Mouse (Mus musculus) kidney, postnatal 36 days (tissue): ENCODE measurements around the gene Kiss1r.

Experiments
- DNase-seq, 2 experiments: peaks; one replicate each; pipeline ENCODE4 v3.0.0; 2021 to 2022; ENCODE audit warnings: mixed read lengths in 2 of 2

The Kiss1r gene

GRCm38 (mm10) chr10:79897316-79898245 is 19.2 kb upstream of the Kiss1r start:
- peak; percentile 51 to 65 for DNase-seq

GRCm38 (mm10) chr10:79900951-79901410 is 15.8 kb upstream of the Kiss1r start:
- no peak for DNase-seq

DNA sequence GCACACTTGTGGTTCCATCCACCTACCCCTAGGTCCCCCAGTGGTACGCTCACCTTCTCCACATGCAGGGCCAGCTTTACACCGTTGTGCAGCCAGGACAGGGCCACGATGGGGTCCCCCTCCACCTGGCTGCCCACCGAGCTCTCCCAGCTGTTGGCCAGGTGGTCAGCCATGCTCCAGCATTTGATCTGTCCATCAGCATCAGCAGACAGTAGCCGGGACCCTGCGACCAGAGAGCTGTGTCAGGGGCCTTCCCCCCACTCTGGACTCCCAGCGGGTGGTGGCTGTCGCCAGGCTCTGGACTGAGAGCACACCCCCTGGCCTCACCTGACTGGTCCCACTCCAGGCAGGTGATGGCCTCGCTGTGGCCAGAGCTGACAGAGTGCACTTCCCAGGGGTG is 10.1 kb upstream of the Kiss1r start:
- DNase-seq, result no peak

DNA sequence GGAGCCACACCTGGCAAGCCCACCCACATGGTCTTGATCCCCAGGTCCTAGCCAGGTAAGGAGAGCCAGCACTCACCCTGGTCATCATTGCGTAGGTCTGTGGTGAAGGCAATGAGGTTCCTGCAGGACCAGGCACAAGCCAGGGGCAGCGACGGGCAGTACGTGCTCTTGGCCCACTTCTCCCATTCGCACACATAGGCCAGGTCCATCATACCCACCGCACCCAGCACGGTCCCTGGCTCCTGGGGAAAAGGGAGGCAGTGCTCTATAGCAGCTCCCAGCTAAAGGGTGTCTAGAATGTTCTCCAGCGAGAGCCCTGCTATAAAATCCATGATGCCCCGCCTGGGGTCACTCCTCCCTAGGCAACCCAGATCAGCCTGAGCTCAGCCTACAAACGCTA is 9.4 kb upstream of the Kiss1r start:
- DNase-seq, result no peak

- DNase-seq, result peak; percentile 97 to 98
These were observed 8.3 kb upstream of the Kiss1r start, which contains the start of gene Med16 for GRCm38 (mm10) chr10:79908167-79909091. Gene Med16 (minus strand): TSS chr10:79908923.

- DNase-seq, result peak in 1 of 2 experiments; percentile 41
These were observed 7.5 kb upstream of the Kiss1r start for GRCm38 (mm10) chr10:79909092-79909922.

DNA sequence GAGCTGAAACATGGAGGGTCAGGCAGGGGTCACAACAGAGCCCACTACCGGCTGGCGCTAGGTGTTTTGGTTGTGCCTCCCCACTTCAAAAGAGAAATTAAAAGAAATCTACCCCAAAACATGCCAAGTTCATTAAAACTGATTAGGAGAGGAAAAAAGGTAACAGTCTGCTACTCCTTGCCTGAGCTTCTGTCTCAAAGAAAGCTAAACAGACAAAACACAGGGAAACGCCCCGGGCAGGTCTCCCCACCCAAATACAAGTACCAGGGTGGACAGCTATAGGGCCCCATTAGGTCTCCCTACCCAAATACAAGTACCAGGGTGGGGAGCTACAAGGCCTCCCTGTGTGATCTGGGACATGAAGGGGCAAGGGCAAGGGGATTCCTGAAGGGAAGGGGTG is 6.2 kb upstream of the Kiss1r start, which contains the start of gene Gm26602:
Gene Gm26602, plus strand, starts transcription at position 301 of the 400 bp plus-strand sequence.
- DNase-seq, result no peak

DNA sequence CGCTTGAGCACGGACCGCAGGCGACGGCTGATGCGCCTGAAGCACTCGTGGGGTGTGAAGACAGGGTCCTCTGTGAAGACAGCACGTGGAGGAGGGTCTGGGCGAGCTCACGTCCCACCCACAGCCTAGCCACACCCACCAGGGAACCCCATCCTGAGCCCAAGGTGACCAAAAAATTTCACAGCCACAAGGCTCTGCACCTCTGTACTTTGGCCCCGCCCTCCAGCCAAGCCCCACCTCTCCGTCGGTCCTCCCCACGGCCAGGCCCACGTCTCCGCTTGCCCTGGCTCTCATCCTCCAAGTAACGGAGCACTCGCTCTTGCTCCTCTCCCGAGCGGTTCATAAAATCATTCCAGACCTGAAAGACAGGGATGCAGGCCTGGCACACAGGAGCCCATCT is 4.4 kb upstream of the Kiss1r start:
- peak in 1 of 2 experiments; percentile 61 for DNase-seq

DNA sequence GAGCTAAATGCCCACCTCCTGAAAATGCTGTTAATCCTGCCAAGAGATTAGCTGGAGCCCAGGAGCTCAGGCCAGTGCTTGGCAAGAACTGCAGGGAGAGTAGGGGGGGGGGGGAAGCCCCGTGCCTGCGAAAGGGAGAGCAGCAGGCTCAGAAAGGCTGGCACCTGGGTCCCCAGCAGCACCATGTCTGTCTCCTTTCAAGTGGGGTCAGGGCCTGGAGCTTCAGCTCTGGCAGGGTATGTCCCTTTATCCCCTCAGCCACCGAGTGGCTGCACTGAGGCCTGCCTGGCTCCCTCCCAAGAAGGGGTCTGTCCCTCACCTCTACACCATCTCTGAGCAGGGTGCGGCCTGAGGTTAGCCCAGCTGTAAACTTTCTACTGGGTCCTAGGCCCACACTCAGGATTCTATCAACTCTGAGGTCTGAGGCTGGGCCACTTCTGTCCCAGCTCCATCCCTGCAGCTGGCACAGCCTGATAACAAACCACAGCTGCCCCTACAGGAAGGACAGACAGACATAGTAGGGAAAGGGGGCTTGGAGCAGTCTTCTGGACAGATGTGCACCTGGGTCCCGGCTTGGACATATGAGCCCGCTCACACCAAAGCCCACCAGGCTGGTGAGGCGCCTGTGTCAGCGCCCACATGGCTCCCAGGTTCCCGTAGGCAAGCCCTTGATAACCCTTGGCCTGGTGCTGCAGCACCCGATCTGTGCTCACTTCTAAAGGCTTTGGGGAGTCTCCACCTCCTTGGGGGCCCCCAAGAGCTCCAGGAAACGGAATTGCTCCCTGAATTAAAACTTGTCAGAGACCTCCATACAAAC is 2.4 kb upstream of the Kiss1r start:
- DNase-seq, result no peak

- DNase-seq, result no peak
These were observed 1.7 kb upstream of the Kiss1r start for GRCm38 (mm10) chr10:79914948-79915596.

DNA sequence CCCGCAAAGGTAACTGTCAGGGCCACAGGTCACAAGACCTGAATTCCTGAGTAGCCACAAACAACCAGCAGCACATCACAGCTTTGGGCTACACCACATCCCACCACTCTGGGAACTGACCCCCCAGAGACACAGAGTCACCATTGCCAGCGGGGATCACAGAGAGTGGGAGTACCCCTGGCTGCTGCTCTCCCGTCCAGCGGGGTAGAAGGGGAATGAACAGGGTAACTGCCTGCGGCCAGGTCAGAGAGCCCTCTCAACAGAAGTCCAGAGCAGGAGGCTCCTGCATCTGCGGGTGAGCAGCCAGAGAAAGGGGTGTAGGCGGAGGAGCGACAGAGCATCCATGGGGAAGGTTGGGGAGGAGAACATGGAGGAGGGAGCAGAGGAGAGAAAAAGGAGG is 690 bp upstream of the Kiss1r start:
- DNase-seq, result no peak

GRCm38 (mm10) chr10:79917532-79918100 is 845 bp downstream of the Kiss1r start:
- DNase-seq, result no peak

DNA sequence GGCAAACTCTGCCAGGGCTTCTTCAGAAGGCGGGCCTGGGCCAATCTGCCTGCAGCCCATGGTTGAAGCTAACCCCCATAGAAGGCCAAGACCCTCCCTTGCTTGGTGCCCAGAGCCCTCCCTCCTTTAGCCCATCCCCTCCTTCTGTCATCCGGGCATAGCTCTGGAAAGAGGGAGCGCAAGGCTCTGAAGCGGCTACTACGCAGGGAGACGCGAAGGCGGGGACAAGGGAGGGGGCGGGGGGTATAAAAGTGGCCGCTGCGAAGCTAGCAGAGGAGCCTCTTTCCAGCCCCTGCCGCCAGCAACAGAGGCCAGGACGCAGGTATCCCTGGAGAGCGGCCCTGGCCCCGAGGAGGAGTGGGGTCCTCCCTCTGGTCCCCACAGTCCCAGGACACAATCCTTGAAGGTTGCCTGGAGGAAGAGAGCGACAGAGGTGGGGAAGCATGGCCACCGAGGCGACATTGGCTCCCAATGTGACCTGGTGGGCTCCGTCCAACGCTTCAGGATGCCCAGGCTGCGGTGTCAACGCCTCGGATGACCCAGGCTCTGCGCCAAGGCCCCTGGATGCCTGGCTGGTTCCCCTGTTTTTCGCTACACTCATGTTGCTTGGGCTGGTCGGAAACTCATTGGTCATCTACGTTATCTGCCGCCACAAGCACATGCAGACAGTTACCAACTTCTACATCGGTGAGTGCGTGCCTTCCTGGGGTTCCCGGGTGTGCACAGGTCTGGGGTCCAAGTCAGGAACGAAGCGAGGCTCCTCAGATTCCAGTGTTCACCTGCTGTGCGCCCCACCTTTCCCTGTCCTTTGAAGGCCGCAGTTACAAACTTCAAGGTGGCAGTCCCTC is 1.7 kb downstream of the Kiss1r start:
- peak in 1 of 2 experiments; percentile 55 for DNase-seq

GRCm38 (mm10) chr10:79919251-79919849 is 2.6 kb downstream of the Kiss1r start:
- DNase-seq, result peak in 1 of 2 experiments; percentile 57

GRCm38 (mm10) chr10:79920056-79920890 is 3.5 kb downstream of the Kiss1r start:
- no peak for DNase-seq

DNA sequence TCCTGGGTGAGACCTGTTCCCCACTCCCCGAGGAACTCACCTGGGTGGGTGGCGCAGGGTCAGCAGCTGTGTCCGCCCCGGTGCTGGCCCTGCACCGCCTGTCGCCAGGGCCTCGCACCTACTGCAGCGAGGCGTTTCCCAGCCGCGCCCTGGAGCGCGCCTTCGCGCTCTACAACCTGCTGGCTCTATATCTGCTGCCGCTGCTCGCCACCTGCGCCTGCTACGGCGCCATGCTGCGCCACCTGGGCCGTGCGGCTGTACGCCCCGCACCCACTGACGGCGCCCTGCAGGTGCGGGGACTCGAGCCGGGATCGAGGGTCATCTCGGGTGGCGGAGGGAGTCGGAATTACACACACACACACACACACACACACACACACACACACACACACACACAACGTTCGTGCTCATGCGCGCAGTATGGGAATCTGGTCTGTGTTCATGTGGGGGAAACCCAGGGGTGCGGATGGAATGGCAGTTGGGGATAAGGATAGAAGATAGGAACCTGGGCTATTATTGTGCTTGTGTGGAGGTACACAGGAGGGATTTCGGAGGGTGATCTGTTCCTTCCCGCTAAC is 4.3 kb downstream of the Kiss1r start, which contains the start of gene R3hdm4:
Gene R3hdm4, minus strand, starts transcription at position 251 of the 578 bp plus-strand sequence.
- DNase-seq, result no peak

GRCm38 (mm10) chr10:79921572-79921971 is 4.8 kb downstream of the Kiss1r start:
- DNase-seq, result no peak
